Mouse (Mus musculus) inflammation-experienced regulatory T-cells, adult 16 weeks (primary cell): ENCODE data around the gene Trmt10c. TPM values are rescaled to one million over a fixed set of nuclear protein-coding genes. Genes with fewer than 3 reads are reported as not detected.

Experiments used
- polyA plus RNA-seq: library from polyadenylated mRNA; unstranded; fragments of 100-300 nt; shearing (Covaris generic); gene quantifications from one replicate; pipeline ENCODE4 v1.2.1, GENCODE M21; 2017

Trmt10c gene
- polyA plus RNA-seq, result 44.9 TPM

GRCm38 (mm10) chr16:56037138-56038010 is at the start of gene Trmt10c:
Gene Trmt10c (minus strand): TSS chr16:56037819.

GRCm38 (mm10) chr16:56048038-56048437 is 10.4 kb upstream of the Trmt10c start, which contains the start of gene Senp7:
Gene Senp7 (plus strand): TSS chr16:56048338.

GRCm38 (mm10) chr16:56029661-56030082 is 7.9 kb downstream of the Trmt10c start, which contains the start of gene Pcnp:
Gene Pcnp (minus strand): TSS chr16:56029739.

Other genes starting within 250 kb of the Trmt10c start
- 40.1 TPM for gene Nfkbiz, start 198.9 kb downstream of the Trmt10c start, polyA plus RNA-seq
- gene Nxpe3, start 142.5 kb downstream of the Trmt10c start, polyA plus RNA-seq, result 38.1 TPM
- 39.5 TPM for gene Cep97, start 103.0 kb downstream of the Trmt10c start, polyA plus RNA-seq
- 623 TPM for gene Rpl24, start 71.5 kb downstream of the Trmt10c start, polyA plus RNA-seq
- gene Zbtb11, start 63.9 kb downstream of the Trmt10c start, polyA plus RNA-seq, result 24.7 TPM
- gene Pcnp, start 8.1 kb downstream of the Trmt10c start, polyA plus RNA-seq, result 127 TPM
- 74.7 TPM for gene Senp7, start 10.5 kb upstream of the Trmt10c start, polyA plus RNA-seq
- gene Impg2, start 166.5 kb upstream of the Trmt10c start, polyA plus RNA-seq, result 0.41 TPM